Mouse (Mus musculus) stomach, embryonic 16.5 days (tissue): ENCODE measurements around the gene Ces2a. TPM values are rescaled to one million over a fixed set of nuclear protein-coding genes. Genes with fewer than 3 reads are reported as not detected.
A peak's percentile ranks its signal among the peaks of the same experiment; 100 is the strongest.

Source experiments
- ATAC-seq: fragments of 200-750 bp; cut with Nextera tagmentation; 2 replicates; pipeline ENCODE4 v1.8.0; 2017; ENCODE audit warnings: moderate number of reproducible peaks, moderate TSS enrichment; ENCODE audit not compliant: insufficient read depth, low FRiP score
- H3K27ac ChIP-seq: fragments of 300-500 bp; sonication (generic); 2 replicates; pipeline ENCODE4 v1.5.1; 2014; ENCODE audit warnings: low read length
- H3K27me3 ChIP-seq: fragments of 300-500 bp; sonication (generic); 2 replicates; pipeline ENCODE4 v1.6.1; 2014; ENCODE audit warnings: low read length, control low read depth, mixed read lengths; ENCODE audit not compliant: control insufficient read depth, insufficient read depth
- H3K36me3 ChIP-seq: fragments of 300-500 bp; sonication (generic); 2 replicates; pipeline ENCODE4 v1.6.1; 2014; ENCODE audit warnings: low read length; ENCODE audit not compliant: control insufficient read depth, insufficient read depth
- H3K4me1 ChIP-seq: fragments of 300-500 bp; sonication (generic); 2 replicates; pipeline ENCODE4 v1.6.1; 2014; ENCODE audit warnings: low read length, control low read depth, mixed read lengths; ENCODE audit not compliant: control insufficient read depth, insufficient read depth
- H3K4me2 ChIP-seq: fragments of 300-500 bp; sonication (generic); 2 replicates; pipeline ENCODE4 v1.6.1; 2014; ENCODE audit warnings: low read depth, low read length, mixed read lengths
- H3K4me3 ChIP-seq: fragments of 300-500 bp; sonication (generic); replicated peaks from 2 replicates; pipeline ENCODE4 v1.5.1; 2014; ENCODE audit warnings: mild to moderate bottlenecking, low read length
- H3K9ac ChIP-seq: fragments of 300-500 bp; sonication (generic); 2 replicates; pipeline ENCODE4 v1.6.1; 2014; ENCODE audit warnings: low read length
- H3K9me3 ChIP-seq: fragments of 300-500 bp; sonication (generic); replicated peaks from 2 replicates; pipeline ENCODE4 v1.6.1; 2016; ENCODE audit warnings: low read length, control low read depth; ENCODE audit not compliant: control insufficient read depth
- WGBS: fragments of 180-500 bp; shearing (Covaris S2); extraction: QIAGEN DNeasy Blood & Tissue Kit; methylation state at CpG from one replicate; pipeline ENCODE4 v1.1.7; 2014; 5-methylcytosine and 5-hydroxymethylcytosine counted together
- polyA plus RNA-seq: library from polyadenylated mRNA; unstranded; fragments of >200 nt; fragmentation: Nextera tagmentation; extraction: Ambion mirVana; gene quantifications from 2 replicates; pipeline ENCODE4 v1.2.1, GENCODE M21; 2015

The Ces2a gene
- polyA plus RNA-seq, result 1.3 and 1.4 TPM in 2 replicates

DNA sequence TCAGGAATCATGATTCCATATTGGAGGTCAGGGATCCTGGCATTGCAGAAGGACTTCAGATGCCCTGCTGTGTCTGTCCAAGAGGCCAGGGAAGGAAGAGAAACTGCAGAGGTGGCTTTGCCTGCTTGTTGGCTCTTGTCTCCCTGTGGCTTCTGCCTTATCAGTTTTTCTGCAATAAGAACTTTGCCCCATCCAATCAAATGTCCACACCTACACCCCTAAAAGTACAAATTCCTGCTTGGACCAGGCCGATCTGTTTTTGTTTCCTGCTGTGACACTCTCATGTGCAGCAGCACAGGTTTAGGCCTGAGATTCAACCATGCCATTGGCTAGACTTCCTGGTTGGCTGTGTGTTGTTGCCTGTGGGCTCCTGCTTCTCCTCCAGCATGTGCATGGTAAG lies at the start of gene Ces2a:
Gene Ces2a, plus strand, starts transcription at position 251 of the 400 bp plus-strand sequence.
- 0 out of 2 replicates have a peak, but pooled peaks have one; percentile 50 for ATAC-seq
- Histone ChIP-seq H3K4me1 (no peaks in the 10 kb centered on the region), H3K9ac (no peak within 1 kb of the TSS), H3K4me2 (no peak within 1 kb of the TSS), H3K36me3 (no peaks in the 10 kb centered on the region), H3K27me3 (no peaks in the 10 kb centered on the region), H3K9me3 (no peaks in the 10 kb centered on the region), H3K4me3 (no peak within 1 kb of the TSS), H3K27ac (no peak within 1 kb of the TSS)
- 75% methylated on average over 1 of the region's 1 CpGs for WGBS

DNA sequence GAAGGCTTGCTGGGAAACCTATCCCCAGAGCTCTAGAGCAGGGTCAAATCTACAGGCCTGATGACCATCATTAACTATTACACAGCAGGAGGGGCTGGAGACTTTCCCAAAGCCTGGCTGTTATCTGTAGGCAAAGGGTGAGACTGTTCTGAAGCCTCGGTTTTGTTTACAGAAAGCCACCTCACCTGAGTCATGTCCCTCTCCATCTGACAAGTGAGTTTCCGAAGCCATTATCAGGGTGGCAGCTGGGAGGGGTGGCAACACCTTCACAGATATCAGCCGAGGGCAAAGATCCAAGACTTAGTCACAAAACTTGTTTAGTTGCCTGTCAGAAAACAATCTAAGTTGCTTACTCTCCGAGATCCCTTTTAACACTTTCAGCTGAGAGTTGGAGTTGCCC lies 45.4 kb upstream of the Ces2a start:
- Histone ChIP-seq H3K4me2 (no peak overlapping the region), H3K27ac (no peak overlapping the region), H3K4me3 (no peak overlapping the region), H3K9me3 (no peaks in the 10 kb centered on the region), H3K36me3 (no peaks in the 10 kb centered on the region), H3K9ac (no peak overlapping the region), H3K27me3 (no peaks in the 10 kb centered on the region), H3K4me1 (no peaks in the 10 kb centered on the region)
- peak; percentile 56; the same call in 1 of the 2 replicates for ATAC-seq
- WGBS, result 41% methylated on average over 4 of the region's 4 CpGs

GRCm38 (mm10) chr8:104698556-104698955 lies 35.2 kb upstream of the Ces2a start:
- no peak for ATAC-seq
- Histone ChIP-seq H3K4me2 (no peak overlapping the region), H3K9ac (no peak overlapping the region), H3K27me3 (no peaks in the 10 kb centered on the region), H3K4me1 (no peaks in the 10 kb centered on the region), H3K36me3 (no peaks in the 10 kb centered on the region), H3K9me3 (no peaks in the 10 kb centered on the region), H3K27ac (no peak overlapping the region), H3K4me3 (no peak overlapping the region)
- 82% methylated on average over 2 of the region's 2 CpGs for WGBS

GRCm38 (mm10) chr8:104701900-104702299 lies 31.9 kb upstream of the Ces2a start:
- Histone ChIP-seq H3K9me3 (no peaks in the 10 kb centered on the region), H3K27me3 (no peaks in the 10 kb centered on the region), H3K4me3 (no peak overlapping the region), H3K4me2 (no peak overlapping the region), H3K9ac (no peak overlapping the region), H3K27ac (no peak overlapping the region), H3K36me3 (no peaks in the 10 kb centered on the region), H3K4me1 (no peaks in the 10 kb centered on the region)
- 68% methylated on average over 2 of the region's 2 CpGs for WGBS
- ATAC-seq, result no peak

DNA sequence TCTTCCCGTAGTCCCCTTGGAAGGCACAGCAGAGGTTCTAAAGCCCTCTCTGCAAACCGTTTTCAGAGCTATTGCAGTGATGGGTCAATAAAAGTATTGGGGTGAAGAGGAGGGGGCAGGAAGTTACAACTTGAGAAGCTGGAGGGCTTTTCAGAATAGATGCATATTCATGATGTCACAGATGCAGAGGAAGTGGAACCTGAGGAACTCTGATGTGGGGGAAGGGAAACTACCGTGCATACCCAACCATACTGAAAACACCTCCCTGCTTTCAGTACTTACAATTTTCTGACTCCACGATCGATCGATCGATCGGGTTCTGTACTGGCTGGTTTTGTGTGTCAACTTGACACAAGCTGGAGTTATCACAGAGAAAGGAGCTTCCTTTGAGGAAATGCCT lies 12.6 kb upstream of the Ces2a start:
- Histone ChIP-seq H3K4me1 (no peaks in the 10 kb centered on the region), H3K9ac (no peak overlapping the region), H3K9me3 (no peaks in the 10 kb centered on the region), H3K4me3 (no peak overlapping the region), H3K36me3 (no peaks in the 10 kb centered on the region), H3K27ac (no peak overlapping the region), H3K27me3 (no peaks in the 10 kb centered on the region), H3K4me2 (no peak overlapping the region)
- 78% methylated on average over 8 of the region's 8 CpGs for WGBS
- no peak for ATAC-seq

- Histone ChIP-seq H3K36me3 (no peaks in the 10 kb centered on the region), H3K4me2 (no peak overlapping the region), H3K9me3 (no peaks in the 10 kb centered on the region), H3K4me1 (no peaks in the 10 kb centered on the region), H3K4me3 (no peak overlapping the region), H3K9ac (no peak overlapping the region), H3K27me3 (no peaks in the 10 kb centered on the region), H3K27ac (no peak overlapping the region)
- ATAC-seq, result no peak
- 86% methylated on average over 4 of the region's 4 CpGs for WGBS
Measured at GRCm38 (mm10) chr8:104731451-104731850, 2.4 kb upstream of the Ces2a start.

DNA sequence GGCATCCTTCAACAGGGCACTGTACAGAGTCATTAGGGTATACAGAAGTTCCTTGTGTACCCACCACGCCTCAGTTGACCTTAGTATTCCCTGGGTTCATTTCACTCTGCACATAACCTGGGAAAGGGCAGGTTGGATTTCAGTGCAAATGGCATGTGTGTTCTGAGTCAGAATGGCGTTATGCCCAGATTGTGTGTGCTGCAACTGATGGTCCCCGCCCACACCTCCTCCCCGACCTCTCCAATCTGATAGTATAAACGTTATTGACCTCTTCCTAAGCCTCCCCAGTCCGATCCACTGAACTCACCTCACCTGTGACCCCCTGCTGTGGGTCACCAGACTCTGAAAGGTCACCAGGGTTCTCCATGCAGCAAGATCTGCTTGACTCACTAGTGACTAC lies 1.8 kb upstream of the Ces2a start:
- H3K9me3 ChIP-seq, result no peaks in the 10 kb centered on the region
- no peaks in the 10 kb centered on the region for H3K36me3 ChIP-seq
- no peak overlapping the region for H3K27ac ChIP-seq
- no peak overlapping the region for H3K9ac ChIP-seq
- H3K4me3 ChIP-seq, result no peak overlapping the region
- no peaks in the 10 kb centered on the region for H3K27me3 ChIP-seq
- 43% methylated on average over 6 of the region's 6 CpGs for WGBS
- H3K4me1 ChIP-seq, result no peaks in the 10 kb centered on the region
- ATAC-seq, result no peak
- no peak overlapping the region for H3K4me2 ChIP-seq

DNA sequence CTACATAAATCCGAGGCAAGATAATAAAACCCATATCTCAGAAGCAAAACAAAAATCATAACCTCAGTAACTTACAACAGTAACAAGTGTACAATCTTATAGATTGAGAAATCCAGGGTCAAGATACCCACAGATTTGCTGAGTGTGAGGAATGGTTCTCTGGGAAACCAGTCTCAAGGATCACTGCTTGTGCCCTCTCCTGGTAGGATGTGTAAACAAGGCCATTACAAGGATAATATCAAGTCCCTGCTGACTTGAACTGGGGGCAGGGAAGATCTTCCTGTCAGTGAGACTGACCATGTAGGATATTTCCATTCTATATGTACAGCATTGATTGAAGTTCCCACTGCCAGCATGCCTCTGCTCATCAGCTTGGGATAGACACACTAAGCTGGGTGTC lies 8.2 kb downstream of the Ces2a start:
- Histone ChIP-seq H3K9ac (no peak overlapping the region), H3K36me3 (no peaks in the 10 kb centered on the region), H3K27me3 (no peaks in the 10 kb centered on the region), H3K4me3 (no peak overlapping the region), H3K27ac (no peak overlapping the region), H3K9me3 (no peaks in the 10 kb centered on the region), H3K4me1 (no peaks in the 10 kb centered on the region), H3K4me2 (no peak overlapping the region)
- WGBS, result 67% methylated on average over 1 of the region's 1 CpGs
- no peak for ATAC-seq

DNA sequence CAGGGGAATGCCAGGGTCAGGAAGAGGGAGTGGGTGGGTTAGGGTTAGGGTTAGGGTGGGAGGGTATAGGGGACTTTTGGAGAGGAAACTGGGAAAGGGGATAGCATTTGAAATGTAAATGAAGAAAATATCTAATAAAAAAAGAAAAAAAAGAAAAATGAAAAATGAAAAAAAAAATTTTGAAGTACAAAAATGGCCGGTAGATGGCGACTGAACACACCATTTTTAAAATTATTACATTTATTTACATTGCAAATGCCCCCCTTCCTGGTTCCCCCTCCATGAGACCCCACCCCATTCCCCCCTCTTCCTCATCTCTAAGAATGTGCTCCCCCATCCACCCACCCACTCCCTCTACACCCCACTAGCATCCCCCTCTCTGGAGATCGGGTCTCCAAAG lies 9.6 kb downstream of the Ces2a start:
- Histone ChIP-seq H3K4me3 (no peak overlapping the region), H3K27me3 (no peaks in the 10 kb centered on the region), H3K9me3 (no peaks in the 10 kb centered on the region), H3K4me2 (no peak overlapping the region), H3K27ac (no peak overlapping the region), H3K9ac (no peak overlapping the region), H3K36me3 (no peaks in the 10 kb centered on the region), H3K4me1 (no peaks in the 10 kb centered on the region)
- 78% methylated on average over 3 of the region's 3 CpGs for WGBS
- ATAC-seq, result no peak

DNA sequence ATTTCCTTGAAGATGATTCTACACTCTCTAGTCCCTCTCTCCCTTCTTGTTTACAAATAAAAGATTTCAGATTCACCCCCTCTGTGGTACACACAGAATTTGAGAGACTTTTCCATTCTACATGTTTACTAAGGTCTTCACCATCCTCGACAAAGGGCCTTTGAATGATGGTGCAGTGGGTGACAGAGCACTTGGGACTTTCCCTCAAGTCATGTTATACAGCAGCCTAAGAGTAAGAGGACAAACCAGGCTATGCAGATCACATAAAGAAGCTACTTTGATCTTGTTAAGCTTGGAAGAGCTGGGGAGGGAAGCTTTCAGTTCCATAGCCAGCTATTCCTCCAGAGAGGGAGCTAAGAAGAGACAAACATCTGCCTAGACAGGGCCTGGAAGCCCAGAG lies 19.0 kb downstream of the Ces2a start:
- ATAC-seq, result no peak
- H3K27me3 ChIP-seq, result no peaks in the 10 kb centered on the region
- no peaks in the 10 kb centered on the region for H3K4me1 ChIP-seq
- H3K9me3 ChIP-seq, result no peaks in the 10 kb centered on the region
- H3K36me3 ChIP-seq, result no peaks in the 10 kb centered on the region
- no peak overlapping the region for H3K4me2 ChIP-seq
- WGBS, result 70% methylated on average over 1 of the region's 1 CpGs
- no peak overlapping the region for H3K4me3 ChIP-seq
- no peak overlapping the region for H3K27ac ChIP-seq
- H3K9ac ChIP-seq, result no peak overlapping the region
